Mouse (Mus musculus) Patski (cell line): ENCODE measurements at regions not wholly inside any gene's neighbourhood (a gene's known extent, or its start where the extent isn't known, plus 50 kb on each side); places are given as distances from the start of the nearest gene placed in this dataset.

Source experiments
- ATAC-seq: fragments of 100-300 bp; one replicate; pipeline ENCODE4 v1.8.0; 2021
- CTCF ChIA-PET: fragments of 350-600 bp; sonication (Branson Sonifier 250); formaldehyde crosslinking; loops from one replicate; lab custom pipeline; 2022; ENCODE audit warnings: inconsistent platforms; lab: Charles Lee
- POLR2A ChIA-PET: fragments of 350-600 bp; sonication (Branson Sonifier 250); formaldehyde crosslinking; loops from one replicate; lab custom pipeline; 2022; ENCODE audit warnings: antibody characterized with exemption, inconsistent platforms; lab: Charles Lee
- DNase-seq: peaks from one replicate; pipeline ENCODE4 v3.0.0-alpha.2; 2011; ENCODE audit warnings: low read depth, low spot score
- H3K27me3 ChIP-seq: fragments of 371-371 bp; one replicate; pipeline ENCODE4 v1.5.1; 2021
- CTCF ChIP-seq: fragments of 100-300 bp; IDR thresholded peaks from one replicate; pipeline ENCODE4 v1.5.1; 2021
- in situ Hi-C: fragments of 300-500 bp; cut with MboI; formaldehyde crosslinking; loops from 3 replicates; pipeline ENCODE4 v1.11.1; 2018; ENCODE audit warnings: low pct_unique_long_range_greater_than_20kb, mixed read lengths

DNA sequence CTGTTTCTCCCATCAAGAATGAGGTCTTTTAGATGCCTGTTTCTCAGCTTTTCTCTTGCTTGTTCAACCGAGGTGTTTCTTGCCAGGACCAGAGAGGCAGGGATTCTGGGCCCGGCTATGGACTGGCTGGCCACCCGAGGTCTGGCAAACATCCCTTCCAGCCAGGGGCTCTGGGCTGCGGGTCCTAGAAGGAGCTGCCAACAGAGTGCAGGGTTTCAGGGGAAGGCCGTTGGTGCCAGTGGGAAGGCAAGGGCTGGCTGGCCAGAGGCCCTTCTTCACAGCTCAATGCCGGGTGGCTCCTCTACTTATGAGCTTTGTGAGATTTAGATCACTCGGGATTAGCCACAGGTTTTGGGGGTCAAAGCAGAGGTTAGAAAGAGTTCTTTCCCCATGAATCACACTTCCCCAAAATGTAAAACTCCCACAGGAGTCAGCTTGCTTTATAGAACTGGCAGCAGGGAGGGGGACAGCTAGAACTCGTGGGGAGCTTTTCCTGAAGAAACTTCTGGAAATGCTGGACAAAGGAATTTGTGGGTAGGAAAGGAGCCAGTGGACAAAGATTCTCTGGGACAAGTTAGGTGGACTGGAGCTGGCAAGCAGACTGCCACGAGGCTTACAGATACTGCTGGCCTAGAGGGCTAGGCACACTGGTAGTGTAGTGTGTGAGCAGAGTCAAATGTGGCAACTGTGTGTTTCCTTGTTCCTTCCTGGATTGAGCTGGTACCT is 104.1 kb upstream of the Vps8 start:
- CTCF ChIA-PET: interaction anchor here (0.9 to 1.8 kb wide), 4 partner anchors 28 to 74 kb away, joined by 3 to 5 read pairs (median 3); no protein-coding TSS in a partner anchor
- in situ Hi-C loops: no loop called here
- no peak for DNase-seq
- TF ChIP-seq CTCF: no peak
- POLR2A ChIA-PET: interaction anchor here (1.2 kb wide), 1 partner anchor 15 kb away, joined by 3 read pairs; no protein-coding TSS in a partner anchor
- peak; percentile 49 for ATAC-seq
- no peaks in the 10 kb centered on the region for H3K27me3 ChIP-seq

- ChIA-PET CTCF (no interaction called here), POLR2A (no interaction called here)
- DNase-seq (no peak), ATAC-seq (no peak)
- H3K27me3 ChIP-seq: no peaks in the 10 kb centered on the region
- no peak for TF ChIP-seq CTCF
- in situ Hi-C loops: no loop called here
Measured at GRCm38 (mm10) chr16:21320284-21320683, 102.6 kb upstream of the Vps8 start.

GRCm38 (mm10) chr16:21321188-21322070 is 101.5 kb upstream of the Vps8 start:
- no peak for TF ChIP-seq CTCF
- no peaks in the 10 kb centered on the region for H3K27me3 ChIP-seq
- ChIA-PET CTCF (no interaction called here), POLR2A (no interaction called here)
- ATAC-seq (no peak), DNase-seq (no peak)
- in situ Hi-C loops: no loop called here

DNA sequence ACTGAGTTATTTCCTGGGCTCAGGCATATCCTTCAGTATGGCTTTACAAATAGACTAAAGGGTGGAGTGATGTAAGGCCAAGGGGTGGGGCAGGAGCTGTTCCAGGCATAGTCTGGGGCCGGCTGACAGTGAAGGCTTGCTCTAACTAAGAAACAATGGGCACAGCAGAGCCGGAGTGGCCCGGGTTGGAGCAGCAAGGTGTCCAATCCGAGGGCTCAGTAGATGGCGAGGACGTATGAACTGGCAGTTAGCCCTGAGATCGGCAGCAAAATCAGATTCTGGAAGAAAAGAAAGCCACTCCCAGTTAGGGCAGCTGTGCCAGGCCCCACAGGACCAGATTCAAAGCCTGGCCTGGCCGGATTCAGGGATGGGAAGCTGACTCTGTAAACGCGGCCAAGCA is 100.5 kb upstream of the Vps8 start:
- in situ Hi-C loops: no loop called here

DNA sequence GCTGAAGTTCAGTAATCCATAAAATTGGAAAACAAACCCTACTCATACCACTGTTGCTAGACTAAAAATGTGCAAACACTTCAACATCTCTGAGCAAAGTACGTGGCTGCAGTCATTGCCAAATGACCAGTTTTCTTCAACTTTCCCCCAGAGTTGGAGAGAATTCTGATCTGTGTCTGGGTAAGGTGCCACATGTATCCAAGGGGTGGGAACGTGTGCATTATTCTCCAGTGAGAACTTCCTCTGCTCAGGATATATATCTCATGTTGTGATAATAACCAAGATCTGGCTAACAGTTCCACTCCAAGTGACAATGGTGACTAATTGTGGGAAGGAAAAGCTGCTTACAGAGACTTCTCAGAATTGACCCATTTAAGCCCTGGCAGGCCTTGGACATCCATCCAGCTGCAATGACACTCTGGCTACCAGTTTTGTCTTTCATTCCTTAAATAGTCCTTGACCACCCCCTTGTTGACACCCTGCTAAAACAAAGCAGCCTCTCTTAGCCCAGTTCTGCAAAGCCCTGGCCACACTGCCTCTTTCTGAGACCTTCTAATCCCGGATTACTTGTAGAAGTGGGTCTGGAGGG is 99.4 kb upstream of the Vps8 start:
- POLR2A ChIA-PET: no interaction called here
- no peak for TF ChIP-seq CTCF
- no peak for DNase-seq
- no peaks in the 10 kb centered on the region for H3K27me3 ChIP-seq
- CTCF ChIA-PET: interaction anchor here (1.7 kb wide), 1 partner anchor 8 kb away, joined by 5 read pairs; no protein-coding TSS in a partner anchor
- in situ Hi-C loops: no loop called here
- ATAC-seq: no peak

More for the DNA sequence above, 100.5 kb upstream of the Vps8 start:
- no peak for DNase-seq
- TF ChIP-seq CTCF: no peak
- no peaks in the 10 kb centered on the region for H3K27me3 ChIP-seq
- ChIA-PET POLR2A (no interaction called here), CTCF (no interaction called here)
- ATAC-seq: no peak

- in situ Hi-C loops: no loop called here
- TF ChIP-seq CTCF: no peak
- ATAC-seq (no peak), DNase-seq (no peak)
- H3K27me3 ChIP-seq: no peaks in the 10 kb centered on the region
- ChIA-PET POLR2A (no interaction called here), CTCF (no interaction called here)
Measured at GRCm38 (mm10) chr16:21327969-21328368, 94.9 kb upstream of the Vps8 start.

- in situ Hi-C loops: no loop called here
- no peak for TF ChIP-seq CTCF
- ChIA-PET CTCF (interaction anchor here (1.3 kb wide), 1 partner anchor 102 kb away, joined by 3 read pairs; no protein-coding TSS in a partner anchor), POLR2A (interaction anchor here (0.6 kb wide), 1 partner anchor 96 kb away, joined by 4 read pairs; no protein-coding TSS in a partner anchor)
- DNase-seq: no peak
- ATAC-seq: no peak
- no peaks in the 10 kb centered on the region for H3K27me3 ChIP-seq
Measured at GRCm38 (mm10) chr16:21329199-21329598, 93.7 kb upstream of the Vps8 start.

- POLR2A ChIA-PET: no interaction called here
- in situ Hi-C loops: no loop called here
- no peaks in the 10 kb centered on the region for H3K27me3 ChIP-seq
- CTCF ChIA-PET: no interaction called here
- ATAC-seq (no peak), DNase-seq (no peak)
- no peak for TF ChIP-seq CTCF
Measured at GRCm38 (mm10) chr16:21331229-21331628, 91.7 kb upstream of the Vps8 start.

- CTCF ChIA-PET: no interaction called here
- ATAC-seq (no peak), DNase-seq (no peak)
- POLR2A ChIA-PET: no interaction called here
- no peak for TF ChIP-seq CTCF
- no peaks in the 10 kb centered on the region for H3K27me3 ChIP-seq
- in situ Hi-C loops: no loop called here
Measured at GRCm38 (mm10) chr16:21332411-21332810, 90.5 kb upstream of the Vps8 start.

DNA sequence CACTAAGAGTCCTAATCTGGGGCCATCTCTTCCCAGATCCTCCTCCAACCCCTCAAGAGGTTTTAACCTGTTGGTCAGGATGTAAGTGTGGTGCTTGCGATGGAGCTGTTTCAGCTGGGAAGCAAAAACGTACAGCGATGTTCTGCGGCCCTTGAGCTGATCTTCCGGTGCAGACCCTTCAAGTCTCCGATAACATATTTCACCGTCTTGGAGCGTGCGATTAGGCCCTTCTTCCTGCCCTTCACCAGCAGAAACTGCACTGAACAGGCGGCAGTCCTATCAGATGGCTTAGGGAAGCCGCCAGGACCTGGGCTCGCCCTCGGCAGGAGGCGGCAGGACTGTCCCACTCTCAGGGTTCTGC is 90.1 kb upstream of the Vps8 start:
- DNase-seq: no peak
- ChIA-PET CTCF (no interaction called here), POLR2A (interaction anchor here (1.5 kb wide), 1 partner anchor 25 kb away, joined by 5 read pairs; no protein-coding TSS in a partner anchor)
- no peak for ATAC-seq
- no peak for TF ChIP-seq CTCF
- H3K27me3 ChIP-seq: no peaks in the 10 kb centered on the region
- in situ Hi-C loops: no loop called here
